Mouse (Mus musculus) lung, postnatal 0 days (tissue): ENCODE results near the gene Taar8b.
A peak's percentile ranks its signal among the peaks of the same experiment; 100 is the strongest.

Source experiments
- CTCF ChIP-seq: IDR thresholded peaks from 2 replicates; pipeline ENCODE4 v1.5.1; 2016; ENCODE audit warnings: antibody characterized with exemption, mild to moderate bottlenecking
- EP300 ChIP-seq: IDR thresholded peaks from 2 replicates; pipeline ENCODE4 v1.6.1; 2016; ENCODE audit warnings: antibody characterized with exemption, mild to moderate bottlenecking, control low read depth

DNA sequence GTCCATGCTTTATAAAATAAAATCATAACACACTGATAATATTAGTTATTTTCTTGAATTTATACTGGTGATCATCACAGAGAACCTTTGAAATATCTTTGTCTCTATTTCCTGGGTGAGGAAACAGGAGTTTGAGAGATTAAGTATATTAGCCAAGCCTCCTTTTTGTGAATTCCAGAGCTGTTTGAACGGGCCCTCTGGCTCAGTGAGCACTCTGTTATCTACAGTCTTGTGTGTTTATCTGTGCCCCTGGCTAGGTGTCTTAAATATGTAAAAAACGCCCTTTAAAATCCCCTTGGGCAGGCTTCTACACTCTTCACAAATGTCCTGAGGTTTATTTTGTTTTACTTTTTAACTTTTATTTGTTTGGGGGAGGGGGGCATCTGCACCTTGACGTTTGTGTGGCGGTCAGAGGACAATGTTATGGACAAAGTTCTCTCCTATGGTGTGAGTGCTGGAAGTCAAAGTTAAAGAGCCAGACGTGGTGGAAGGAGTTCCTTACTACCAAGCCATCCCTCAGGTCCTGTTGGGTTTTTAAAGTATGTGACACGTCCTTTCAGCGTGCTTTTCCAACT lies 42.1 kb upstream of the Taar8b start:
- no peak for TF ChIP-seq CTCF
- TF ChIP-seq EP300: peak; percentile 56
